Mouse (Mus musculus) midbrain, postnatal 0 days (tissue): ENCODE data around the gene Cldn5. TPM values are rescaled to one million over a fixed set of nuclear protein-coding genes. Genes with fewer than 3 reads are reported as not detected.

ENCODE experiments used
- ATAC-seq: fragments of 200-750 bp; cut with Nextera tagmentation; 2 replicates; pipeline ENCODE4 v1.8.0; 2017; ENCODE audit warnings: moderate number of reproducible peaks, mild to moderate bottlenecking, moderate TSS enrichment, moderate library complexity; ENCODE audit not compliant: low FRiP score
- DNase-seq: peaks from one replicate; pipeline ENCODE4 v3.0.0-alpha.2; 2015; ENCODE audit warnings: low spot score
- H3K27ac ChIP-seq: fragments of 300-500 bp; sonication (generic); 2 replicates; pipeline ENCODE4 v1.5.1; 2014; ENCODE audit warnings: low read depth, mild to moderate bottlenecking, low read length, mixed read lengths
- H3K27me3 ChIP-seq: fragments of 300-500 bp; sonication (generic); 2 replicates; pipeline ENCODE4 v1.6.1; 2014; ENCODE audit warnings: low read length, control low read depth, mixed read lengths; ENCODE audit not compliant: insufficient read depth
- H3K36me3 ChIP-seq: fragments of 300-500 bp; sonication (generic); 2 replicates; pipeline ENCODE4 v1.6.1; 2014; ENCODE audit warnings: low read length, control low read depth, mixed read lengths; ENCODE audit not compliant: insufficient read depth
- H3K4me1 ChIP-seq: fragments of 300-500 bp; sonication (generic); 2 replicates; pipeline ENCODE4 v1.6.1; 2014; ENCODE audit warnings: mild to moderate bottlenecking, control low read depth, antibody characterized with exemption, low read length, mixed read lengths; ENCODE audit not compliant: insufficient read depth
- H3K4me2 ChIP-seq: fragments of 300-500 bp; sonication (generic); 2 replicates; pipeline ENCODE4 v1.6.1; 2014; ENCODE audit warnings: low read depth, mild to moderate bottlenecking, low read length, mixed read lengths; ENCODE audit not compliant: poor library complexity, severe bottlenecking
- H3K4me3 ChIP-seq: fragments of 300-500 bp; sonication (generic); 2 replicates; pipeline ENCODE4 v1.5.1; 2014; ENCODE audit warnings: low read depth, mild to moderate bottlenecking, low read length, moderate library complexity
- H3K9ac ChIP-seq: fragments of 300-500 bp; sonication (generic); replicated peaks from 2 replicates; pipeline ENCODE4 v1.6.1; 2014; ENCODE audit warnings: mild to moderate bottlenecking, low read length, moderate library complexity, mixed read lengths; ENCODE audit not compliant: poor library complexity, severe bottlenecking
- H3K9me3 ChIP-seq: fragments of 300-500 bp; sonication (generic); 2 replicates; pipeline ENCODE4 v1.6.1; 2016; ENCODE audit warnings: low read length, control low read depth
- CTCF ChIP-seq: IDR thresholded peaks from 2 replicates; pipeline ENCODE4 v1.5.1; 2016; ENCODE audit warnings: antibody characterized with exemption, mild to moderate bottlenecking
- WGBS: fragments of 180-500 bp; shearing (Covaris S2); extraction: QIAGEN DNeasy Blood & Tissue Kit; methylation state at CpG from one replicate; pipeline ENCODE4 v1.1.7; 2014; 5-methylcytosine and 5-hydroxymethylcytosine counted together
- polyA plus RNA-seq: library from polyadenylated mRNA; unstranded; fragments of >200 nt; fragmentation: Nextera tagmentation; extraction: Ambion mirVana; gene quantifications from 2 replicates; pipeline ENCODE4 v1.2.1, GENCODE M21; 2015
- total RNA-seq: library from RNA; depleted of rRNA; stranded (reverse); fragments of >200 nt; gene quantifications from 2 replicates; pipeline ENCODE4 v1.2.3, GENCODE M21; 2014

The Cldn5 gene
- total and polyA plus RNA-seq, 2 experiments from 2014 or later = 115 to 139 TPM

GRCm38 (mm10) chr16:18795223-18795899 lies 18.7 kb downstream of the Cldn5 start:
- WGBS = 89% methylated on average over 11 of the region's 11 CpGs
- H3K9ac ChIP-seq = no peak overlapping the region
- H3K27ac ChIP-seq = no peak overlapping the region
- H3K9me3 ChIP-seq = no peaks in the 10 kb centered on the region
- no peak for DNase-seq
- H3K4me3 ChIP-seq = no peak overlapping the region
- H3K27me3 ChIP-seq = no peaks in the 10 kb centered on the region
- no peak overlapping the region for H3K4me2 ChIP-seq
- ATAC-seq = no peak
- no peaks in the 10 kb centered on the region for H3K4me1 ChIP-seq
- H3K36me3 ChIP-seq = no peaks in the 10 kb centered on the region
- no peak for TF ChIP-seq CTCF

- H3K4me1 ChIP-seq = no peaks in the 10 kb centered on the region
- no peak for TF ChIP-seq CTCF
- WGBS = 82% methylated on average over 7 of the region's 7 CpGs
- no peak overlapping the region for H3K9ac ChIP-seq
- H3K27ac ChIP-seq = no peak overlapping the region
- H3K36me3 ChIP-seq = no peaks in the 10 kb centered on the region
- no peak overlapping the region for H3K4me3 ChIP-seq
- H3K27me3 ChIP-seq = no peaks in the 10 kb centered on the region
- no peak overlapping the region for H3K4me2 ChIP-seq
- DNase-seq (no peak), ATAC-seq (no peak)
- H3K9me3 ChIP-seq = no peaks in the 10 kb centered on the region
Measured at GRCm38 (mm10) chr16:18796645-18797044, 20.0 kb downstream of the Cldn5 start.

- Histone ChIP-seq H3K27ac (no peak overlapping the region), H3K27me3 (no peaks in the 10 kb centered on the region), H3K4me3 (no peak overlapping the region), H3K4me1 (no peaks in the 10 kb centered on the region), H3K4me2 (no peak overlapping the region), H3K9ac (no peak overlapping the region), H3K36me3 (no peaks in the 10 kb centered on the region), H3K9me3 (no peaks in the 10 kb centered on the region)
- DNase-seq (no peak), ATAC-seq (no peak)
- 90% methylated on average over 5 of the region's 5 CpGs for WGBS
- no peak for TF ChIP-seq CTCF
Measured at GRCm38 (mm10) chr16:18798151-18798550, 21.5 kb downstream of the Cldn5 start.

GRCm38 (mm10) chr16:18798841-18799240 lies 22.2 kb downstream of the Cldn5 start:
- TF ChIP-seq CTCF = peak; percentile 91
- no peaks in the 10 kb centered on the region for H3K27me3 ChIP-seq
- H3K9ac ChIP-seq = no peak overlapping the region
- no peaks in the 10 kb centered on the region for H3K9me3 ChIP-seq
- 48% methylated on average over 2 of the region's 2 CpGs for WGBS
- H3K36me3 ChIP-seq = no peaks in the 10 kb centered on the region
- H3K27ac ChIP-seq = no peak overlapping the region
- peak; percentile 70 for DNase-seq
- ATAC-seq = peak; percentile 42; the same call in 1 of the 2 replicates
- H3K4me1 ChIP-seq = no peaks in the 10 kb centered on the region
- no peak overlapping the region for H3K4me3 ChIP-seq
- no peak overlapping the region for H3K4me2 ChIP-seq

- no peak overlapping the region for H3K27ac ChIP-seq
- no peak overlapping the region for H3K9ac ChIP-seq
- WGBS = 91% methylated on average over 2 of the region's 2 CpGs
- no peaks in the 10 kb centered on the region for H3K9me3 ChIP-seq
- no peak for TF ChIP-seq CTCF
- H3K4me2 ChIP-seq = no peak overlapping the region
- no peaks in the 10 kb centered on the region for H3K36me3 ChIP-seq
- H3K4me1 ChIP-seq = no peaks in the 10 kb centered on the region
- peak; percentile 36 for DNase-seq
- H3K27me3 ChIP-seq = no peaks in the 10 kb centered on the region
- H3K4me3 ChIP-seq = no peak overlapping the region
- ATAC-seq = no peak
Measured at GRCm38 (mm10) chr16:18805746-18806145, 29.1 kb downstream of the Cldn5 start.

- 94% methylated on average over 5 of the region's 5 CpGs for WGBS
- ATAC-seq = no peak
- H3K27me3 ChIP-seq = no peaks in the 10 kb centered on the region
- H3K9me3 ChIP-seq = no peaks in the 10 kb centered on the region
- DNase-seq = no peak
- H3K4me1 ChIP-seq = peaks cover 10% of the 10 kb centered on the region
- H3K4me2 ChIP-seq = no peak overlapping the region
- no peak overlapping the region for H3K27ac ChIP-seq
- H3K4me3 ChIP-seq = no peak overlapping the region
- no peaks in the 10 kb centered on the region for H3K36me3 ChIP-seq
- no peak overlapping the region for H3K9ac ChIP-seq
- TF ChIP-seq CTCF = no peak
Measured at GRCm38 (mm10) chr16:18809001-18809400, 32.4 kb downstream of the Cldn5 start.
